Mouse (Mus musculus) kidney, postnatal 36 days (tissue): ENCODE results near the gene Gstm2.
"Not testable (repeated sequence)": the region's sequence is repeated elsewhere in the genome, so short reads cannot be mapped to it uniquely, and the experiment has no call there.

Experiments used
- DNase-seq, 2 experiments: peaks; one replicate each; pipeline ENCODE4 v3.0.0; 2021 to 2022; ENCODE audit warnings: mixed read lengths in 2 of 2

The Gstm2 gene

DNA sequence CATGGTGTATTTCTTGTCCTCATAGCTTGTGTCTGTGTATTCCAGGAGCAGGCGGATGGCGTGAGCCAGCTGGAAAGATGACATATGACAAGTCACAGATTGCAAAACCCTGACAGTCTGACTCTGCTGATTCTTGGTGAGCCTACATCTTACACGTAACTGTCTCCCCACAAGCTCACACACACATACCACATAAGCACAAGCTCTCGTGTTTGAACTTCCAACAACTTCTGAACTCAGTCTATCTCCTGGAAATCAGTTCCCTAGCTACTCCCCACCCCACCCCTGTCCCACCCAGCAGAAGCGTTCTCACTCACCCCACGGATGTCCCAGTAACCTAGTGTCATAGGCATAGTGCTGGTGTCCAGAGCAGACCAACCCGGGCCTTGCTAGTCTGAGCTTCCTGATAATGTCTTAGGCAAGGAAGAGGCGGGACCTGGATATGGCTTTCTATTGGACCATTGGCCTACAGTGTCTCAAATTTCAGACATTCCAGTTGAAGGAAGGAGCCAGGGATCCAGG, at the start of gene Gstm2:
Gstm2 (minus strand) TSS at position 413 of the 522 bp plus-strand sequence.
- DNase-seq, result peak; percentile 69 to 80

DNA sequence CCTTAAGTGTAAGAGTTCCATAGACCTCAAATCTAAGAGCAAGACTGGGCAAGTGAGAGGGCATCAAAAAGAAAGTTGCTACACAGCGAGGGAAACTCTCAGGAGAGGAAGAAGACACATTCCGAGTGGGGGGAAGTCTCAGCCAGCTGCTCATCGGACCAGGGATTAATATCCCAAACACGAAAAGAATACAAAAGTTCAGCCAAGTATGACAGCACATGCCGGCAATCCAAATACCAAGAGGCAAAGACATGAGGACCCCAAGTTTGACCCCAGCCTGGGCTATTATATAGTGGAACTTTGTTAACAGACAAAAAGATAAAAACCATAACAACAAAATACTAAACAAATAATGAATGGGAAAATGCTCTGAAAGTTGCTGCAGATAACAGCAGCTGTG, 46.9 kb upstream of the Gstm2 start:
- DNase-seq, result peak; percentile 21 to 63

- peak in 1 of 2 experiments; percentile 64 for DNase-seq
These were observed 45.9 kb upstream of the Gstm2 start for GRCm38 (mm10) chr3:108032113-108032512.

- peak; percentile 51 to 55 for DNase-seq
These were observed 42.5 kb upstream of the Gstm2 start for GRCm38 (mm10) chr3:108028641-108029365.

DNA sequence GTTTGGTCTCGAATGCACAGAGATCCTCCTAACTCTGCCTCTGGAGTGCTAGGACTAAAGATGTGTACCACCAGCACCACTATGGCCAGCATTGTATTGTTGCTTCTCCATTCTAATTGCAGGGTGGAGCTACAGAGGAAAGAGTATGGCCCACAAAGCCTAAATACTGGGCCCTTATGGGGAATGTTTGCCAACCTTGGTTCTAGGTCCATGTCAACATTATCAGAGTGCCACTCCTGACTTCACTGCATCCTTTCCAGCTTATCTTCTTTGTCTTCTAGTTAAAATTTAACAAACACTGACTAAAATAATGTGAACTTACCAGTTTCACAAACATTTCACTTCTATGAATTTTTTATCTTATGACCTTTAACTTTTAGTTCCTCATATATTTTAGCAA, 40.3 kb upstream of the Gstm2 start:
- no peak for DNase-seq

DNA sequence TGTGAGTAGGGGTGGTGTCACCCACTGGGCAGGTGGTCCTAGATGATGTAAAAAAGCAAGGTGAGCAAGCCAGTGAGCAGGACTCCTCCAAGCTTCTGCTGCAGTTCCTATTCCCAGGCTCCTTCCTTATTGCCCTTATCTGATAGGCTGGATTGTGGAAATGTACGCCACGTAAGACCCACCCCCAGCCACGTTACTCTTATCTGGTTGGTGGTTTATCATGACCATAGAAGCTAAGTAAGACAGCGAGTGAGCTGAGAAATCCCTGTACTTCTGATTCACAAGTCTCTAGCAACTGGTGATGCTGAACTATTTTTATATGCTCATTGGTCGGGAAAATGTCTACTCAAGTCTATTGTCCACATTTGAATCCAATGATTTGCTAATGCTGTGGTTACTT, 39.8 kb upstream of the Gstm2 start:
- DNase-seq, result no peak

GRCm38 (mm10) chr3:108025318-108025717, 39.1 kb upstream of the Gstm2 start:
- peak; percentile 41 to 45 for DNase-seq

DNA sequence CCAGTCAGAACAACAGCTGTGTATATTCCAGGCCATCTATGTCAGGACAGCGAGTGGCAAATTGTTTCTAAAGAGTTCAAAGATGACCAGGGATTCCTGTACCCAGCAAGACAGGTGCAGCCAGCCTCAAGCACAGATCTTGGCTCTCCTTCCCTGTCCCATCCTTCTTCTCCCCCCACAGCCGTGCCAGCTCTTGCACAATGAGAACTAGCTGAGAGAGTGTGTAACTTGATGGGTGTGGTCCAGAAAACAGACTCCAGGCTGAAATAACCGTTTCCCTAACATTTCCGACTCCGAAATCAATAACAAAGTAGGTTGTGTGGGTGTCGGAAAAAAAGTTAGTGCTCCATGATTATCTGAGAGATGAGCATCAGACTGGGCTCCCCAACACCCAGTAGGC, 36.4 kb upstream of the Gstm2 start:
- no peak for DNase-seq

- DNase-seq, result not testable (repeated sequence)
These were observed 34.2 kb upstream of the Gstm2 start for GRCm38 (mm10) chr3:108020351-108021022.

- DNase-seq, result not testable (repeated sequence)
These were observed 33.0 kb upstream of the Gstm2 start for GRCm38 (mm10) chr3:108019226-108019625.

GRCm38 (mm10) chr3:108018190-108018820, 32.1 kb upstream of the Gstm2 start:
- DNase-seq, result peak in 1 of 2 experiments; percentile 30

GRCm38 (mm10) chr3:108017473-108018189, 31.4 kb upstream of the Gstm2 start, which contains the start of gene Gstm1:
Gene Gstm1 (minus strand): TSS chr3:108017973.
- DNase-seq, result peak; percentile 97 to 99

GRCm38 (mm10) chr3:108016468-108016867, 30.2 kb upstream of the Gstm2 start:
- not testable (repeated sequence) for DNase-seq

- peak; percentile 24 to 55 for DNase-seq
These were observed 28.7 kb upstream of the Gstm2 start for GRCm38 (mm10) chr3:108014974-108015346.

DNA sequence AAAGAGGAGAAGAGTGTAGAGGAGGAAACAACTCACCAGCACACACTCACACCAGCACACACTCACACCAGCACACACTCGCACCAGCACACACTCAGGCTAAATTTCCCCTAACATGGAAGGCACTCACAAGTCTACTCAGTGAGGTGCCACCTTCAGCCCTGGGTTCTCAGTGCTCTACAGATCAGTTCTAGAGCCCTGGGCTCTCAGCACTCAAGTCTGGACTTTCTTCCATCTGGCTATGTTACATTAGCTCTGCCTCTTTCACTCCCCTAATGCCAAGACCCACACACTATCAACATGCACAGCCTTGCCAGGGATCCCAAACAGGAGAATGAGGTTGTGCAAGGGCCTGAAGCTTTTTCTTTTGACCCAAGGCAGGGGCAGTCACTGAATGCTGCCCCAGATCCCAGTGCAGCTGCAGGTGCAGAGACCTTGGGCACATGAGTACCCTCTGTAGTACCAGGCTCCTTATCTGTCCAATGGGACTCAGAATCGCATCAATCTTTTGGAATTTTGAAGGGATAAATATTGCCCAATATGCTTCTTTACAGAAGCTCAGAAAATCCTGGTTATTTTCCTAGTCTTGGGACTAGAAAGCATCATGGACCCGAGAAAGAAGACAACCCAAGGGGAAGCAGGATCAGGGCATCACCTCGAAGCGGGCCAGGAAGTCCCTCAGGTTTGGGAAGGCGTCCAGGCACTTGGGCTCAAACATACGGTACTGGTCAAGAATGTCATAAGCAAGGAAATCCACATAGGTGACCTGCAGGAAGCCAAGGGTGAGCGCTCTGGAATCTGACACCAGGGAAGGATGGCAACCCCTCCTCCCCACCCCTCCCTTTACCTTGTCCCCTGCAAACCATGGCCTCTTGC, 28.1 kb upstream of the Gstm2 start:
- DNase-seq, result no peak

DNA sequence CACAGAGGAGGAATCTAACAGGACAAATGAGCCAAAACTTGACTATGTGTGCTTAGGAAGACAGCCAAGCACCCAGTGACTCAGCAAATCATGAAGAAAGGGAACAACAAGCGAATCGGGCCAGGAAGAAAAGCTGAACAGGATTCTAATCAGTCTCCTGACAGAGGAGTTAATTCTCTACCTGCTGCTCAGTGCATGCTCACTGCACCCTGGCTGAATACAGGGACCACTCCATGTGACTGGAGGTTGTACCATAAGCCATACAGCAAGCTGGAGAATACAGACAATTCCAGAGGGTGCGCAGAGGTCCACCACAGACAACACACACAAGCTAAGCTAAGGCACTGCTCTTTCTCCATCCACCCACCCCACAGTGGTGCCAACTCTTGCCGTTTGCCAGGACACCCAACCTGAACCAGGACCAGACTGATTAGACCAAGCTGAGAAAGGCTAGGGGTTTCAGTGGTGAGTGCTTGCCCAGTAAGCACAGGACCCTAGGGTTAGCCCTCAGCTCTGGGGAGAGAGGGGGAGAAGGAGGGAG, 27.1 kb upstream of the Gstm2 start:
- peak; percentile 73 to 80 for DNase-seq

DNA sequence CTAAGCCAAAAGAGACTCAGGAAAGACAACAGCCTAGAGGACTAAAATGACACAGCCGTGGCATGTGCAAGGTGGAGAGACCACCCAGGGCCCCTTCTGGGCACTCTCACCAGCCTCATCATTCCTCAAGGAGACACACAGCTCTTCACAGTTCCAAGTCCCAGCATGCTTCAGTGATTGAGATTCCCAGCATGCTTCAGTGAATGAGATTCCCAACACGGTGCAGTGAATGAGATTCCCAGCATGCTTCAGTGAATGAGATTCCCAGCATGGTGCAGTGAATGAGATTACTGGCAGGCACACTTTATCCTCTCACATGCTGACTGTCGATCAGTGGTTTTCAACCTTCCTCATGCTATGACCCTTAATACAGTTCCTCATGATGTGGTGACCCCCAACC, 25.3 kb upstream of the Gstm2 start:
- no peak for DNase-seq

DNA sequence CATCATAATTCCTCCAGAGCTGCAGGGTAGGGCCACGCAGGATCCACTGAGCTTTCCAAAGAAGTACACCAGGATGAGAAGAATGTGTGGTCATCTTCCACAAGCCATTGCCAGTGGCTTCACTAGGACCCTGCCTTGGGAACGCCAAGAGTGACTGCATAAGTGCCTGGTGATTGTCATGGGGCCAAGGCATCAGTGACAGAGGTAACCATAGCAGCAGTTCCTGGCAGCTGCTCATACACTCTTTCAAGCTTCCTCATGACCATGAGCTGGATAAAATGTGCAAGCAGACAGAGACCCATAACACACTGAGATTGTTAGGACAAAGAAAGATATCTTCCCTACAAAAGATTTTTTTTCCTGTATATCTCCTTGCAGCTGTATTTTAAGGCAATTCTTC, 24.0 kb upstream of the Gstm2 start:
- no peak for DNase-seq

DNA sequence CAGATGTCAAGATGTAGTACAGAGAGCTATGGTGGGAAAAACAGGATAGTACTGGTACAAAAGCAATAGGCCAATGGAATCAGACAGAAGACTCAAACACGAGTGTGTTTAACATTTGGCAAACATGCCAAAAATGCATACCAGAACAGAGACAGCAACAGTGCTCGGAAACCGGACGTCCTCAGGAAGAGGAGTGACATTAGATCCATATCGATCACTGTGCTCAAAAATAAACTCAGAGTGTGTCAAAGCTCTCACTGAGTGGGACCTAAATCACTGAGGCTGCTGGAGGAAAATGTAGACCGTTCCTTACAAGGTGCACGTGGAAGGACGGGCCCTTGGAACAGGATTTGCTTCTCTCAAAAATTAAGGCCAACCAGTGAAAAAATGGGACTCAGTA, 15.8 kb upstream of the Gstm2 start:
- DNase-seq, result peak in 1 of 2 experiments; percentile 42

DNA sequence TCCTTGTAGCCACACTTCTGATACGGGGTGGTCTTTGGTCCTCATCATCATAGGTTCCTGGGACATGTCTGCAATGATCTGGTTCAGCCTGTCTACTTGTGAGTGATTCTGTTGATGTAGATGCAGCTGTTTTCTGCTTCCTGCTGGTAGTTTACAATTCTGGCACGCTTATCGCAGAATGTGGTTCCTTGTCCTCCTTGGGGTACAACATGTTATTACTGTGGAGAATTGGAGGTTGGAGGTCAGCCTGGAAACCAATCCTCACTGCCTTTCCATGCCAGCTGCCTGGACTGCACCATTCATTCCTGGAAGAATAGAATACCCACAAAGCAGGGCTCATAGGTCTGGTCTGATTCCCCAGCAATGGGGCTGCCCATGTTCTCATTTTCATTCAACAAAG, 13.2 kb upstream of the Gstm2 start:
- no peak for DNase-seq

GRCm38 (mm10) chr3:107998591-107998990, 12.3 kb upstream of the Gstm2 start:
- no peak for DNase-seq

DNA sequence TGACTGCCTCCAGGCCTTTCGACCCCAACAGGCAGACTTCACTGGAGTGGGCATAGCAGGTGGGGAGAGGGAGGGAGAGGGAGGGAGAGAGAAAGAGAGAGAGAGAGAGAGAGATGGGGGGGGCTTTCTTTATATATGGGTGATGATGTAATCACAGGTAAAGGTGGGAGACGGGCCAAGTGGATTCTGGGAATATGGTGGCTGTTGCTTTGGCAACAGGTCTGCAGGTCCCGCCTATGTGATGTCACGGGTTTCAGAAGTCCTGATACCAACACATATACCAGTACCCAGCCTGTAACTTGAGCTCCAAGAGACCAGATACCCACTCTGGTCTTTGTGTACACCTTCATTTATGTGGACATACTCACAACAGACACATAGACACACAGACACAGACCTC, 10.3 kb upstream of the Gstm2 start:
- no peak for DNase-seq
